Mouse (Mus musculus) olfactory bulb, adult 2 months (tissue): Measurements from ENCODE around the gene Elovl6.

Experiments used
- CTCF ChIP-seq: fragments of 200-500 bp; IDR thresholded peaks from 2 replicates; pipeline ENCODE4 v1.5.1; 2012; ENCODE audit warnings: low read depth, mild to moderate bottlenecking, low read length, moderate library complexity; ENCODE audit not compliant: insufficient read depth
- POLR2A ChIP-seq: fragments of 200-500 bp; IDR thresholded peaks from 2 replicates; pipeline ENCODE4 v1.6.1; 2012; ENCODE audit warnings: mild to moderate bottlenecking, low read depth, low read length, moderate library complexity; ENCODE audit not compliant: insufficient read depth

DNA sequence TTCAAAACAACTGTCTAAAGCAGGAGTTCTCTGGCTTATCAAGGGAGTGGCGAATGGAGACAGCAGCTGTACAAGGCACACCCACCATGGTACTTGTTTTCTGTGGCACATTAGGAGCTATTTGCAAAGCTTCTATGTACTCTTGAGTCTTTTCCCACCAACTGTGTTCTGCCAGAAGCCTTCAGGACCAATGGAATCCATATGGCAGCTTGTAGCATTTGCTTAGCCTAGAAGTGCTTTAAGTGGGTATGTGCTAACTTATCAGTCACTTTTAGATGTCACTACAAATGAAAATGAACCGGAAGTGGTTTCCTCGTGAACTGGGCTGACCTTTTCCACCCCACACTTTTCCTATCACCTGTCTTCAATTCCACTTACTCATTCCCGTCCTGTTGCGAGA is 89.1 kb downstream of the Elovl6 start:
- TF ChIP-seq POLR2A (no peak), CTCF (no peak)
